Mouse (Mus musculus) olfactory bulb, adult 2 months (tissue): Measurements from ENCODE around the gene Grm3.

Experiments used
- CTCF ChIP-seq: fragments of 200-500 bp; IDR thresholded peaks from 2 replicates; pipeline ENCODE4 v1.5.1; 2012; ENCODE audit warnings: low read depth, mild to moderate bottlenecking, low read length, moderate library complexity; ENCODE audit not compliant: insufficient read depth
- POLR2A ChIP-seq: fragments of 200-500 bp; IDR thresholded peaks from 2 replicates; pipeline ENCODE4 v1.6.1; 2012; ENCODE audit warnings: mild to moderate bottlenecking, low read depth, low read length, moderate library complexity; ENCODE audit not compliant: insufficient read depth

GRCm38 (mm10) chr5:9707096-9707495, 17.9 kb downstream of the Grm3 start:
- TF ChIP-seq CTCF (no peak), POLR2A (no peak)
